Mouse (Mus musculus): ENCODE measurements around the gene Gfm2. TPM values are rescaled to one million over a fixed set of nuclear protein-coding genes. Genes with fewer than 3 reads are reported as not detected.
"Not testable (repeated sequence)": the region's sequence is repeated elsewhere in the genome, so short reads cannot be mapped to it uniquely, and the experiment has no call there.

Gene Gfm2
- 10 to 100 TPM; 26.9 to 28.3 TPM for total RNA-seq (2021)
- long read RNA-seq, experiment 1, transcript Gfm2-208 (21 exons, 3,157 nt): major isoform, 8 of 20 reads
- long read RNA-seq, experiment 1, partial matches to known transcripts: 0 of 20 reads
- long read RNA-seq, experiment 1, other reads (novel, unspliced or antisense): 11 of 20 reads
- long read RNA-seq, experiment 2, transcript Gfm2-208 (21 exons, 3,157 nt): major isoform, 8 of 16 reads
- long read RNA-seq, experiment 2, partial matches to known transcripts: 2 of 16 reads
- long read RNA-seq, experiment 2, other reads (novel, unspliced or antisense): 6 of 16 reads

DNA sequence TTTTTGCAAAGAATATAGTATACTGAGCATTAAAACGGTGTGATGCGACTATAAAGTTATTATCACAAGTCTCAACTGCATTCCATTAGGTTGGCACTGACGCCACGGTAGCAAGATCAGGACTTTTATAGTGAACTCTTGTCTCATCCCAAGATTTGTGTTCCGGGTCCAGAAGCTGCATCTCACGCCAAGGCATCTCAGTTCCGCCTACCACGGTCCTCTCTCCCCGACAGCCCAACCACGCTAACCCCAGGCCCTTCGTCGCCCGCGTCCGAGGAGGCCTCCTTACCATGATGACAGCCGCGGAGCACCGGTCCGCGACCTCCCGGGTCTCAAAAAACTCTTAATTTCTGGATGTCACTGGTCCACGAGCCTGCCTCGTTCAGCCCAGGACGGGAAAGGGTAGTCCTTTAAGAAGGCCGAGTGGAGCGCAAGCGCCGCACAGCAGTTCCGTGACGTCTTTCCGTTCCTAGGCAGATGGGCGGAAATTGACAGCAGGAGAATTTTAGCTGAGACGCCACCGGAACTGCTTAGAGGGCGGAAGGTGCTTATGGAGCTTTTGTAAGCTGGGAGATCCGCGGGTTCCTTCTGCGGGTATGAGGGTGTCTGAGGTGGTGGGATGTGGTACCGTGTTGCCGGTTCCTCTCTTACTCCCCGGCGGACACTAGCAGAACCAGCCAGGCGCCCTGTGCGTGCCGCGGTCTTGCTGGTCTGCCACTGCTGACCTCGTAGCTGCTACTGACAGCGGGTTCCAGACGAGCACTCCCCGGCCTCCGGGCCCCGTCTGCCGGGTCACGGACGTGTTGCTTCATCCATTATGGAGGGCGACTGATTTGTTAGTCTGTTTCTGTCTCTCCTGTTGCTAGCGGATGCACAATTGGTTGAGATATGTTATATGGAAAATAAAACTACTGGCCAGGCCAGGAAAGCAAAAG lies at the start of gene Gfm2, which contains the start of gene Nsa2:
Gfm2 (plus strand) TSS at position 472 of the 935 bp plus-strand sequence.
Nsa2 (minus strand) TSS at position 472 of the 935 bp plus-strand sequence.
- TF ChIP-seq CTCF (IDR thresholded peaks at IDR 0.05): no peak
- intact Hi-C loops (cut with DNase I): loop anchor here (5.0 to 10.0 kb wide), 2 partner anchors 483 to 1125 kb away; partner anchors contain the start of genes Ankra2 and Utp15
- peak within 1 kb of the TSS; percentile 82 for H3K4me3 ChIP-seq
- peak within 1 kb of the TSS; percentile 95 for H3K27ac ChIP-seq
- peak; percentile 85 to 87 for DNase-seq (ENCODE audit: extremely low spot score in 1 of 2, low spot score in 2 of 2)

DNA sequence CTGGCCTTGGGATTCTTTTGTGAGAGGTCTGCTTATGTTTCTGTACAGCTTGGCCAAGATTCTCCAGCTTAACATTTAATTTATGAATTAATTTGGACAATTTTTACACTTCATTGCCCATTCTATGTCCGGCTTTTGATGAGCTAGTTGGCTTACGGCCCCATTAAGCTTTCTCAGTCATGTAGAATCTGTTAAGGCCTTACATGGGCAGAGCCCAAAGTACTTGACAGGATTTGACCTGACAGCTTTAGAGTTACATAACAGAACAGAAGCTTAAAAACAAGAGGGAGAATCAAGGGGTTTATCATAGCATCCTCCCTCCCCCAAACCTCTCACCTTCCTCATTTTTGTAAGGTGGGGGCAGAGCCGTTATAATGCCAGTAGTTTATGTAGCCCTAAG lies 49.6 kb upstream of the Gfm2 start:
- no peak for DNase-seq (ENCODE audit: extremely low spot score in 1 of 2, low spot score in 2 of 2)
- H3K27ac ChIP-seq: no peak overlapping the region
- TF ChIP-seq CTCF (IDR thresholded peaks at IDR 0.05): no peak
- H3K4me3 ChIP-seq: no peak overlapping the region
- intact Hi-C loops (cut with DNase I): no loop called here

DNA sequence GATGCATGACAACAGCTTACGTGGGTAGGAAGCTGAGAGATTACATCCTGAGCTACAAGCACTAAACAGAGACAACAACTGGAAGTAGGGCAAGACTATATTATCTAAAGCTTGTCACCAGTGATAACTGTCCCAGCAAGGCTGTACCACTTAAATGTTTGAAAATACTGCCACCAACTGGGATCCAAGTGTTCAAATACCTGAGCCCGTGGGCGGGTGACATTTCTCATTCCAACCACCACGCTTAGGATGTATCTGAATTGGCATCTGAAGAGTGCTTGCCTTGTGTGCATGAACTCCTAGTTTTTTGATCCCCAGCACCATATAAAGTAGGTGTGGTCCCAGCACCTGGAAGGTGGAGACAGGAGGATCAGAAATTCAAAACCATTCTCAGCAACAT lies 42.0 kb upstream of the Gfm2 start:
- TF ChIP-seq CTCF (IDR thresholded peaks at IDR 0.05): no peak
- intact Hi-C loops (cut with DNase I): no loop called here
- no peak for DNase-seq (ENCODE audit: extremely low spot score in 1 of 2, low spot score in 2 of 2)
- Histone ChIP-seq H3K4me3 (no peak overlapping the region), H3K27ac (no peak overlapping the region)

DNA sequence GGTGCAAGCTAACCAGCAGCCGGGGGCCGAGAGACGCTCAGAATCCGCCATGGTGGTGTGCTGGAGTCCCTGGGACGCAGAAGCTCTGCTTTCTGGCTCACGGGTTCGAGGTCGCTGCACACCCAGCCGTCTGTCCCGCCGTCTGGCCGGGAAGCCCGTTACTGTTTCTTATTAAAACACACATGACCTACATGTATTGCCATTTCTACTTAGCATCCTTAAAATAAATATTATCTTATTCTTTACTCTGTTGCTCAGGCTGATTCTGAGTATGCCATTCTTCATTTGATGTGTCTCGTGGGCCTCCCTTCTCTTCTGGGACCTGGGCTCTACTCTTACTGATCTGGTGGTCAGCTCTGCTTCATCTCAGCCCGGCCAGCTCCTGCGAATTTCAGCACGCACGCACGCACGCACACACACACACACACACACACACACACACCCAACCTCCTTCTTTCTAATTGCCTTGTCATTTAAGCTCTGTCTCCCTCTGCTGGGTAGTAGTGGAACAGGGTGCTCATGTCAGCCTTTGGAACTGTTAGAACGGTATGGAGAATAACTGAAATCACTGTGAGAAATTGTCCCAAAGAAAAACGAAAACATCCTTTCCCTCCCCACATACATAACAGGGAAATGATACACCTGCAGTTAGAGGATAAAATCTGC lies 38.4 kb upstream of the Gfm2 start, which contains the start of gene Gm6169:
Gm6169 (minus strand) TSS at position 51 of the 666 bp plus-strand sequence.
- peak; percentile 55 to 56 for DNase-seq (ENCODE audit: extremely low spot score in 1 of 2, low spot score in 2 of 2)
- H3K4me3 ChIP-seq: no peak within 1 kb of the TSS
- intact Hi-C loops (cut with DNase I): no loop called here
- H3K27ac ChIP-seq: no peak within 1 kb of the TSS
- TF ChIP-seq CTCF (IDR thresholded peaks at IDR 0.05): peak; percentile 61

DNA sequence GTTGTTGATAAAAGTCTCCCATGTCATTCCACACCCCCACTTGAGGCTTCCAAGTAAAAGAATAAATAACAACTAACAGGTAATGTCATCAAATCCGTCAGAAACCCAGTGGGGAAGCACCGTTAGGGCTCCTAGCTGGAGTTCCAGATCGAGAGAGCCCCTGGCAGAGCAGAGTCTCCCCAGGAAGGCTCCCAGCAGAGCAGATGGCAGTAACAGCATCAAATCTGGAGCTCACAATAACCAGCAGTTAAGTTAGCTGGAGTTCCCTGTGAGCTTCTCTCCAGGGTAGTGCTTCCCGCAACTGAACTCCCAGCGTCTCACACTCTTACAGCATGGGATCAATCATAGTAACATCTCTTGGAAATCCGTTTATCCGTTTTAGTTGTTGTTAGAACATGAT lies 32.7 kb upstream of the Gfm2 start:
- intact Hi-C loops (cut with DNase I): no loop called here
- TF ChIP-seq CTCF (IDR thresholded peaks at IDR 0.05): no peak
- no peak overlapping the region for H3K4me3 ChIP-seq
- H3K27ac ChIP-seq: no peak overlapping the region
- no peak for DNase-seq (ENCODE audit: extremely low spot score in 1 of 2, low spot score in 2 of 2)

DNA sequence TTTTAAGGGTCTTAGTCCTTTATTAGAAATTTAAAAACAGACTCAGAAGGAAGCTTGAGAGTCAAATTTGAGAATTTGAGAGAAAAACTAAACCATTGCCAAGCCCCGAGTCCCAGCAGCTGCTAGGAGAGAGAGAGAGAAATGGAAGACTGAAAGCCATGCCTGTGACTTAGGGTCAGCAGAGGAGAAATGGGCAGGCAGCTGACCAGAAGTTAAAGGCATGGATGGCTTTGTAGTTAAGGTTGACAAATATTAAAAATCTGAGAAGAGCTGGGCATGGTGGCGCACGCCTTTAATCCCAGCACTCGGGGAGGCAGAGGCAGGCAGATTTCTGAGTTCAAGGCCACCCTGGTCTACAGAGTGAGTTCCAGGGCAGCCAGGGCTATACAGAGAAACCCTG lies 30.0 kb upstream of the Gfm2 start:
- intact Hi-C loops (cut with DNase I); H3K4me3 ChIP-seq; DNase-seq (ENCODE audit: extremely low spot score in 1 of 2, low spot score in 2 of 2); H3K27ac ChIP-seq: not testable (repeated sequence)

DNA sequence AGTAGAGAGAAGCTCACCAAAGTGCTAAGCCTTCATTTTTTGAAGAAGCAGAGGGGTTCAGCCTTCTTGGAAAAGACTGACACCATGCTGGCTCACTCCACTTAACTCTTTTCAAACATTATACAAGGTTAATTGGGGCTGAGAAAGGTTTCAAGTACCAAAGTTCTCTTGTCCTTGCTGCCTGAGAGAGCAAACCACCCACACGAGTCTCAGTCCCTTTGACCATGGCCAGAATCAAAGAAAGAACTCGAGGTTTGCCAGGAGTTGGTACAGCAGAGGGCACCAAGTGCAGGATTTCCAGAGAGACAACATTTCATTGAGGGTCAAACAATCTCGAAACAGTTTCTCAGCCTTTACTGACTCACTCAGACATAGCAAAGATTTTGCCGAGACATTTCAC lies 28.7 kb upstream of the Gfm2 start:
- no peak for DNase-seq (ENCODE audit: extremely low spot score in 1 of 2, low spot score in 2 of 2)
- intact Hi-C loops (cut with DNase I): no loop called here
- TF ChIP-seq CTCF (IDR thresholded peaks at IDR 0.05): no peak
- no peak overlapping the region for H3K4me3 ChIP-seq
- no peak overlapping the region for H3K27ac ChIP-seq

DNA sequence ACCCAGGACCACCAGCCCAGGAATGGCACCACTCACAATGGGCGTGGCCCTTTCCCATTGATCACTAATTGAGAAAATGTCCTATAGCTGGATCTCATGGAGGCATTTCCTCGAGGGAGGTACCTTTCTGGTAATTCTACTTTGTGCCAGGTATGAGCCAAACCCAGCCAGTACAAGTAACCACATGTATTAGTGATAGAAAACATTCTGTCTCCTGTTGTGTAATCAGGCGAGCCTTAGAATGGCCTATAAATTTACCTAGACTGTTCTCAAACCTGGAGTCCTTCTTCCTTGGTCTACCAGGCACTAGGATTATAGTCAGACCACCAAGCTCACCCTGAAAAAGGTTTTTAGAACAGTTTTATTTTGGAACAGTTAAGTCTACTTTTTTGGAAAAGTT lies 16.4 kb upstream of the Gfm2 start:
- no peak overlapping the region for H3K27ac ChIP-seq
- no peak for TF ChIP-seq CTCF (IDR thresholded peaks at IDR 0.05)
- intact Hi-C loops (cut with DNase I): no loop called here
- H3K4me3 ChIP-seq: no peak overlapping the region
- DNase-seq (ENCODE audit: extremely low spot score in 1 of 2, low spot score in 2 of 2): no peak

DNA sequence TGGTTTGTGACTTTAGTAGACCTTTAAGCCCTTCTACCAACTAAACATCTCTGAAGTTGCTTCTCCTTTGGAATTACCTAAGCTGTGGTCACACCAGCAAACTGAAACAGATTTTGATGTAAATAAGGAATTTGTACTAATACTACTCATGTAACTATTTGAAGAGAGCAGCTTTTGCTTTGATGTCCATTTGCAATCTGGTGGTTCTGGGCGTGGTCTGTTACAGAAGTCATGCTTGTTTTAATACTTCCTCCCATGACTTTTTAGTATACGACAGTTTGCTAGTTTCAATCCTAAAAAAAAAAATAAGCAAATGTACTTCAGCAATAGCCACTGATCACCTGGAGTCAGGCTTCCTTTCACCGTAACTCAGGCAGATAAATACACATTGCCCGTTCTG lies 8.1 kb upstream of the Gfm2 start:
- intact Hi-C loops (cut with DNase I): loop anchor here (10.0 kb wide), 1 partner anchor 475 kb away; no protein-coding TSS in a partner anchor

DNA sequence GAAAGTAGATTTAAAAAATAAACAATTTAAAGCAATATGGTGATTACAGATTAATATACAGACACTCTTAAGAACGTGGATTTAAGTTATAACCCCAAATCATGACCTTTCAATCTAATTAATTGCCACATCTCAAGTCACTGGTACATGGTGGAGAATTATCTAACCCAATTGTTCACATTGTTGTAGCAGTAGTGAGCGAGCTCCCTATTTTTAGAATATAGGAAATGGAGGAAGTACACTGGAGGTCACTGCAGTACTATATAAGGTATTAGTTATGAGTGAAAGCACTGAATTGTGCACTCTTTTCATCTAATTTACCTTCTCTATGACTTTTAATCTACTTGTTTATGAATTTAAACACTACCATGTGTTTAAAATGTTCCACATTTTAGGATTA lies 7.3 kb upstream of the Gfm2 start:
- intact Hi-C loops (cut with DNase I): loop anchor here (10.0 kb wide), 1 partner anchor 476 kb away; no protein-coding TSS in a partner anchor
- not testable (repeated sequence) for DNase-seq (ENCODE audit: extremely low spot score in 1 of 2, low spot score in 2 of 2)

More for the DNA sequence above, 8.1 kb upstream of the Gfm2 start:
- H3K27ac ChIP-seq; H3K4me3 ChIP-seq; DNase-seq (ENCODE audit: extremely low spot score in 1 of 2, low spot score in 2 of 2): not testable (repeated sequence)

DNA sequence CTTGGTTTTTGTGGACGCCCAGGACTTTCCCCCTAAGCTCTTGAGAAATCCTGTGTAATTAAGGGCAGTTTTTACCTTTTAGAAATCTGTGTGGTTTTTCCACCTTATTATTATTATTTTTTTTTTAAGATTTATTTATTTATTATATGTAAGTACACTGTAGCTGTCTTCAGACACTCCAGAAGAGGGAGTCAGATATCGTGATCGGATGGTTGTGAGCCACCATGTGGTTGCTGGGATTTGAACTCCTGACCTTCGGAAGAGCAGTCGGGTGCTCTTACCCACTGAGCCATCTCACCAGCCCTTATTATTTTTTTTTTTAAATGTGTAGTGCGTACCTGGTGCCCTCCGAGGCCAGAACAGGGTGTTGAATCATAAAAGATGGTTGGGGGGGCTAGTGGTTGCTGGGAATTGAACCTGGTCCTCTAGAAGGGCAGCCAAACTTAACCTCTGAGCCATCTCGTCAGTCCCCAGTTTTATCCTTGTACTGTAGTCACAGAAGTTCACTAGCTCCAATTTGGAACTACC lies 731 bp downstream of the Gfm2 start:
- Histone ChIP-seq H3K27ac (peak overlapping the region; percentile 95), H3K4me3 (peak overlapping the region; percentile 82)
- intact Hi-C loops (cut with DNase I): loop anchor here (5.0 to 10.0 kb wide), 2 partner anchors 484 to 1124 kb away; partner anchors contain the start of genes Ankra2 and Utp15
- not testable (repeated sequence) for DNase-seq (ENCODE audit: extremely low spot score in 1 of 2, low spot score in 2 of 2)

More for the DNA sequence above, 7.3 kb upstream of the Gfm2 start:
- H3K27ac ChIP-seq, H3K4me3 ChIP-seq: not testable (repeated sequence)

Measured in left cerebral cortex, adult 2 months (tissue).